Mouse (Mus musculus) kidney, adult 2 months (tissue): ENCODE measurements at regions not wholly inside any gene's neighbourhood (a gene's known extent, or its start where the extent isn't known, plus 50 kb on each side); places are given as distances from the start of the nearest gene placed in this dataset.

Experiments used
- CTCF ChIP-seq: fragments of 200-500 bp; conservative IDR thresholded peaks from 2 replicates; pipeline ENCODE4 v1.5.1; 2011; ENCODE audit warnings: low read depth, mild to moderate bottlenecking, control low read depth, low read length, moderate library complexity, mixed read lengths; ENCODE audit not compliant: insufficient read depth, insufficient read length
- POLR2A ChIP-seq: fragments of 200-500 bp; IDR thresholded peaks from one replicate; pipeline ENCODE4 v1.6.1; 2011; ENCODE audit warnings: low read depth, low read length, control low read depth

- TF ChIP-seq POLR2A (no peak), CTCF (no peak)
Observed at GRCm38 (mm10) chr14:105498155-105498906, 240.0 kb downstream of the Ndfip2 start.
